Mouse (Mus musculus): ENCODE measurements around the gene Neo1.
A peak's percentile ranks its signal among the peaks of the same experiment; 100 is the strongest.
"Not testable (repeated sequence)": the region's sequence is repeated elsewhere in the genome, so short reads cannot be mapped to it uniquely, and the experiment has no call there.

Neo1 gene

DNA sequence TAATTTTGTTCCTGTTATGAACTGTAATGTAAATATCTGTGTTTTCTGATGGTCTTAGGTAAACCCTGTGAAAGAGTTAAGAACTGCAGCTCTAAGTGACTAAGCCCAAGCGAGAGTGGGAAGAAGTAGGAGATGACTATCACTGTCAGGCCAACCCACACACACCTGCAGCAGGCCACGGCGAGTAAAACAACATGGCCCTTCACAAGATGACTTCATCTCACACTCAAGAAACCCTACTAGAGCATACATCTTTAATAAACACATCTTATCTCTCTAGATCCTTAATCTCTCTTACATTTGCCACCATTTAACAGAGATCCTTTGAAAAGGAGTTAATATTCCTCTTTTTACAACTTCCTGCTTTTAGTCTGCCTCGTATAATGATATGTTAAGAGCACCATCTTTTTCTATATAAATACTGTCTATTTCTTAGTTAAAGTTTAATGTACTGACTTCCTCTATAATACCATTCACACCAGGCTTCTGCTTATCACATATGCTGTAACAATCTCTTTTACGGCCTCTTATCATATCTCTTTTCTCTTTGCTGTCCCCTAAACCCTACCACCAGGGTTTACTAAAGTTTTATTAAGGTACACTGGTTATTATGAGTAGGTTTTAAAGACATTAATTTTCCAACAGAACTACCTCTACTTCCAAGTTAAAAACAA, 46.8 kb downstream of the Neo1 start:
- DNase-seq, result no peak

DNA sequence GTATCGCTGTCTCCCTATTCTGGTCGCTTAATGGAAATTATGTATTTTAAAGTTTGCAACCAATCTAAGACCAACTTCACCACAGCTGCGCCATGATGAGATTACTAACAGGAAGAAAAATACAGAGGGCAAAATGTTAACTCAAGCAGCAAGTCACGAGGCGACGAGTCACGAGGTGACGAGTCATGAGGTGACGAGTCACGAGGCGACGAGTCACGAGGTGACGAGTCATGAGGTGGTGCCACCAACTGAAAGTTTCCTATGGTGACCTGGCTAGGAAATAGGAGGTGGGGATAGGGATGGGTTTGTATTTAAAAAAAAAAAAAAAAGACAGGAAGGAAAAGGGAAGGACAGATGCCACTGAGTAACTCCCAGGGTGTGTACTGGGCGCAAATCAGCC, 57.2 kb downstream of the Neo1 start:
- DNase-seq, result no peak

DNA sequence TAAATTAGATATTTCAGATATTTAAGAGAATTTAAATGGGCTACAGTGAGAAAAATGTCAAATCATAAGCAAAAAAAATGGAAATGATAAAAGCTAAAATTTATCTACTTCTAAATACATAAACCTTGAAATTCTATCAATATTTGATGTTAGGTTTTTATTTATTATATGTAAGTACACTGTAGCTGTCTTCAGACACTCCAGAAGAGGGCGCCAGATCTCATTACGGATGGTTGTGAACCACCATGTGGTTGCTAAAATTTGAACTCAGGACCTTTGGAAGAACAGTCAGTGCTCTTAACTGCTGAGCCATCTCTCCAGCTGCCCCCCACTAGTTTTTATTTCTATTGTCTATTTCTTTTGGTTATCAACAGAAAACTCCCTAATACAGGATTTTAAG, 65.1 kb downstream of the Neo1 start:
- DNase-seq, result peak; percentile 46

DNA sequence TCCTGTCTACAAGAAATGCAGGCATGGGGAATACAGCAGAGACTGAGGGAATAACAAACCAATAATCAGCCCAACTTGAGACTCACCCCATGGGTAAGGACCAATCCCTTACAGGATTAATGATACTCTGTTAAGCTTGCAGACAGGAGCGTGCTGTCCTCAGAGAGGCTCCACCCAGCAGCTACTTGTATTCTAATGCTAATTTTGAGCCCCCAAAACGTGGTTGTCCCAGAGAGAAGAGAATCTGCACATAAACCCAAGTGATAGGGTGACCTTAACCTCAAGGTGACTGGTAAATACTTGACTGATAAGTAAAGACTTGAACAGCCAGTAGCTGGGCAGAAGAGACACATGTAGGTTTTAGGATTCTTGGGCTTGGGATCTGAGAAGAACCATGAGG, 68.9 kb downstream of the Neo1 start:
- no peak for DNase-seq

DNA sequence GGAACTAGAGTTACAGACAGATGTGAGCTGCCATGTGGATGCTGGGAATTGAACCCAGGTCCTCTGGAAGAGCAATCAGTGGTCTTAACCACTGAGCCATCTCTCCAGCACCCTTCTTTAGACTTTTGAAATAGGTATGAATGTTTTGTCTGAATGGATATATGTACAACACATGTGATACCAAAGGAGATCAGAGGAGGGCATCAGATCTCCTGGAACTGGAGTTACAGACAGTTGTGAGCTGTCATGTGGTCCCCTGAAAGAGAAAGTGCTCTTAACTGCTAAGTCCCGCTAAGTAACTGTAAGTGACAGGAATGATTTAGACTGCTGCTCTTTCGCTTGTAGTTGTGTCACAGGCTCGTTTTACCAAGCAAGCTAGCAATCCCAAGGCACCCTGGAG, 80.7 kb downstream of the Neo1 start:
- DNase-seq, result no peak

DNA sequence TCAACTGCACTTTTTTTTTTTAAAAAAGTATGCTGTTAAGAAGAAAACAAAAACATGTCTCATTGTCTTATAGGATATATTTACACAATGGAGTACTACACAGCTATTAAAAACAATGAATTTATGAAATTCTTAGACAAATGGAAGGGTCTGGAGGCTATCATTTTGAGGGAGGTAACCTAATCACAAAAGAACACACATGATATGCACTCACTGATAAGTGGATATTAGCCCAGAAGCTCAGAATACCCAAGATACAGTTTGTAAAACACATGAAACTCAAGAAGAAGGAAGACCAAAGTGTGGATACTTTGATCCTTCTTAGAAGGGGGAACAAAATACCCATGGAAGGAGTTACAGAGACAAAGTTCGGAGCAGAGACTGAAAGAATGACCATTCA, 90.3 kb downstream of the Neo1 start:
- DNase-seq, result not testable (repeated sequence)

DNA sequence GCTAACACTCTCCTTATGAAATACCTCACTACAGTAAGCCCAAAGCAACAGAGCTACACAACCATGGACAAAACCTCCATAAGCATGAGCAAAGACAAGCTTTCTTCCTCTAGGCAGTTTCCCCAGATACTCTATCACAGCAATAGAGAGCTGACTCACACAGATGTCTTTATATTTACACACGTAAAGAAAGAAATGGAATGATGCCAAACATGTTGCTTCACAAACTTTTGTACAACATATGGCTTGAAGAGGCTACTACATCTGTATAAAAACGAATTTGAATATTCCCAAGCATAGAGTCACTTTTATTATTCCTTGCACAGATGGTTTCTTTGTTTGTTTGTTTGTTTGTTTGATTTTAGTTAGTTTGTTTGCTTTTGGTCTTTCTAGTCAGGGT, 101.5 kb downstream of the Neo1 start:
- no peak for DNase-seq

DNA sequence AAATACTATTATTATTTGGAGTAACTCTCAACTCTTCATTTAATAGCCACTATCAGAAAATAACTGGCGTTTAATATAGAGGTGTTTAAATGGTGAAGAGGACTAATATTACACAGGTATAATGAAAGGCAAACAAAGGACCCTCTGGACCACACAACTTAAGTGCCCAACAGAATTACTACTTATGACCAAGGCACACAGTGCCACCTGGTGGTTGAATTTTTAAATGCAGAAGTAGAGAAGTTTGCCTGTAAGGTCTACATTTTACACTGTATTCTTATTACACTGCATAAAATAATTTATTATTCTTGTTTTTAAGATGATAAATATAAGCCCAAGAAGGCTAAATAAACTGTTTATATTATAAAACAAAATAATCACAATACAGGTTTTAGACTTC, 108.1 kb downstream of the Neo1 start:
- no peak for DNase-seq

DNA sequence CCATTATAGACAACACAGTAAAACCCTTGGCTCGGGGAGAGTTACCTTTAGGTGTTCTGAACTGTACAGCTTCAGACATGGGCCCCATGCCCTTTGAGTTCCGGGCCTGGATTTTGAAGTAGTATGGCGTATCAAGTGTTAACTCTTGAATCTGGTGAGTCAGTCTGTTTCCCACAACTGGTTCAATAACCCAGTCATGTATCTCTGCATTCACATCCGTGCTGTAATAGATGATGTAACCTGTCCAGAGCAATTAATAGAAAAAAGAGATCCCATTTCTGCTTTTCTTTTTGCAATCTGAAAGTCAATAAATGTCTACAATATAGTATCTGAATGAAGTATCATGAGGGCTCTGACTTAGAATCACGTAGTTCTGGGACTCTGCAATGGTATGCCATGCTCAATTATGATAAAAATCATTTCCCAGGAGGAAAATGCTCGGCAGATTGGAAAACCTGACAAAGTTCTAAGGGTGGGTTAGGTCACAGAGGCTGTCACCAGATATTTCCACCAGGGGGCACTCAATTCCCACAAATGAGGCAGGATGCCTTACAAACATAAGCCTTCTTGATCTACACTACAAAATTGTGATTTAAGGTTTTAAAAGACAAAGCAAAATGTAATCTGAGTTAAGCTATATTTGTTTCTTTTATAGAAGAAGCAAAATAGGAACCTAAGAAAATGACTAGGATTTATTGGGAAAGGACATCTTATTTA, 133.2 kb downstream of the Neo1 start:
- no peak for DNase-seq

DNA sequence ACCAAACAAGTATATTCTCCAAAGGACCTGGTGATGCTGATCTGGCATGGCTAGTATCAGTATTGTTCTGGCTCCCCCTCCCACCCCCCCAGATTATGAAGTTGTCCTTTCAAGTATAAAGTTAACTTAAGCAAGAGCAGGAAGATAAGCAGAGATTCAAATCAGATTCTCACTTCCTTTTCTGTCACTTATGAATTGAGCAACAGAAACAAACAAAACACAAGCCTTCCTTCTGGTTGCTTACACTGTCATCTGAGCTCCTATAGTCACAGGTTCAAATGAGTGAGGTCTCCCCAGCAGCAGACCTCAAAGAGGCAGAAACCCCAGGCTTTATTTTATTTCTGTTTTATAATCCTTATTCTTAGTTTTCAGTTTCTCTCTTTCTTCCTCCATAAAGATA, 136.6 kb downstream of the Neo1 start:
- no peak for DNase-seq

DNA sequence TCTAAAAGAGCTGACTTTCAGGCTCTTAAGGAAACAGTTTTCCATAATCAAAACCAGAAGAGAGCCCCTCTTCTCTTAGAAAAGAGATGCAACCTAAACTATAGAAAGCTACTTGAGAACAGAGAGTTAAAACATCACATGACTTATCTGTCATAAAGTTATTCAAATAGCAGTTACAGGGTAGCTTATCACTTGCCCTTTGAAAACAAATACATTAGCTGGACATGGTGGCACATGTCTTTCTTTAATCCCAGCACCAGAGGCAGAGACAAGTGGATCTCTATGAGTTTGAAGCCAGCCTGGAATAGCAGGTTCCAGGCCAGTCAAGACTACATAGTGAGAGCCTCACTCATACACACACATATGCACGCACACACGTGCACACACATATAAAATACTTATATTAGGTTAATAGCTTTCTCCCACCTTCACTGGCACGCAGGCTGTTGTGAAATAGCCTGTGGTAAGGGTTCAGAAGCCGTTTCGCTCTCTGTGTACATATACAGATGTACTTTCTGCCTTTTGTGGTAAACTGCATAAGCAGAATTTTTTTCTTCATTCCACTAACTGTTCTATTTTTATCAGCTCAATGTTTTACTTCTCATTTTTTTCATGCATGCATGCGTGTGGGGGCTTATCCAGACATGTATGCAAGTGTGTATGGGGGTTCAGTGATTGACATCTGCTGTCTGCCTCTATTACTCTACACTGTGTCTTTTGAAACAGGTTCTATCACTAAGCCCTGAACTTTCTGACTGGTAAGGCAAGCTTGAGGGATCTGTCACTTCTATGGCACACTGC, 144.2 kb downstream of the Neo1 start:
- DNase-seq, result peak; percentile 54

DNA sequence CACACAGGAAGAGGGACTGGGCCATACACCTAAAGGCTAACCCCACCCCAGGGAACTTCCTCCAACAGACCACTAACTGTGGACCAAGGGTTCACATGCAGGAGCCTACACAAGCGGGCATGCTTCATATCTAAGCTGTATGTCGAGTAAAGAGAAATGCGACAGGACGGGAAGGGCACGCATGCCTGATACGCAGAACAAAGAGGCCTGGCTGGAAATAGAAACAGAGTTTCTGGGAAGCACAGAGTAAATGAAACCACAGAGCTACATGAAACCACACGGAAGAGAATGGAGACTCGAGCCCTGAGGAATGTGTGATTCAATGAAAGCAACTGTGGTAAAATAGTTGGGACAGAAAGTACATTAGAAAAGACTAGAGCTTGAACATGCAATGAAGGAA, 145.3 kb downstream of the Neo1 start:
- DNase-seq, result peak; percentile 88

DNA sequence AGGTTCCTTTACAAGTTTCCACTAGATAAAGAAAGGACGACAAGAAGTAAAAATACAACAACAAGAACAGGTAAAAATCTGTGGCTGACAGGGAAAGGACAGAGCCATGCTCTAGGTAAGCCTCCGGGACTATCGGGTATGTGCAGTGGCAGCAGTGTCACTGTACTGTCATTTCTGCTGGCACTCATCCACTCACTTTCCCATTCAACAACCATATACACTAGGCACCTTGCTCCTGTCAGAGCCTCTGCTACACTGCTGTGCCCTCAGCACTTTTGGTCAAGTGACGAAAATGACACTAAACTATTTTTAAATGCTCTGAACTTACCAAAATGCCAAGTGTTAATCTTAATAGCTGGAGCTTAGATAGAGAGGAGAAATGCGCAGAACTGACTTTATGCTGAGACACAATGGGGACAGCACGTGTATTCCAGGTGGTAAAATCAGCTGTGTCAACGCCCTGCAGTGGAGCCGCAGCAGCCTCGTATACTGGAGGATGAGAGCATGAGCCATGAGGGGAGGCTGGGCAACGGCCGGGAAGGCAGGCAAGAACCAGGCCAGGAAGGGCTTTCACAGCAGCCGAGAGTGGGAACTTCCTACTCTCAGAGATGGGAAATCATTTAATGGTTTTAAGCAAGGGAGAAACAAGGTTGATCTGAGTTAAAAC, 146.3 kb downstream of the Neo1 start:
- peak; percentile 82 for DNase-seq

DNA sequence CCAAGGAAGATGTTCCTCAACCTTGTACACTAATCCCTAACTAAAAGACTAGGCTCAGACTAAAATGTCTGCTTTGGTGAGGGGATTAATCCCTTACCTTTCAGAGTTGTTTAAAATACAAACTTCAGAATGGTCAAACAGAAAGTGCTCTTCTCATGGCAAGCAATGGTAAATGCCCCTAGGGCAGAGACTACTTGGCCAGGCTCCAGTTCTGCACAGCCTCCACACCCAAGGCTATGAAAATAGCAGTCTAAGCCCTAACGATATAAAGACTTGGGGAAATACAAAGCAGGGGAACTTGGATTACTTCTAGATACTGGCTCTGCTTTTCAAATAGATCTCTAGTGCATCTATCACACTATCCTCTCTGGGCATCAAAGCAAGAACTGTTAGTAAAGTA, 153.6 kb downstream of the Neo1 start:
- DNase-seq, result peak; percentile 54

DNA sequence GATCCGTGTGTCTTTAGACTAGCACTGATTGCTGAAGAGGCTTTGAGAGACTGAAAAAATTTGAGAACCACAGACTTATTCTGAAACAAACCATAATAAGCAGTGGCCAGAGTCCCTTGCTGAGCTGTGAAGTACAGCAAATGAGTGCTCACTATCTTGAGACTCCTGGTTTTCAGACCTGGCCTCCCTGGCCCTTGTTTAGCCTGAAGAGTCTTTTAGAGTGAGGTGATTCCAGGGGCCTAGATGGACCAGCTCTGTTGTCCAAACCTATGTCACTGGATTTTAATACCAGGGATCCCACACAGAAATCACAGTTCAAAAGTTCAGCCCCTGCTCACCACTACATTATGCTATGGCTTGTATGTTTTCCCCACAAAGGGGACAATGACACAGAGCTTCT, 156.4 kb downstream of the Neo1 start:
- DNase-seq, result peak; percentile 57

DNA sequence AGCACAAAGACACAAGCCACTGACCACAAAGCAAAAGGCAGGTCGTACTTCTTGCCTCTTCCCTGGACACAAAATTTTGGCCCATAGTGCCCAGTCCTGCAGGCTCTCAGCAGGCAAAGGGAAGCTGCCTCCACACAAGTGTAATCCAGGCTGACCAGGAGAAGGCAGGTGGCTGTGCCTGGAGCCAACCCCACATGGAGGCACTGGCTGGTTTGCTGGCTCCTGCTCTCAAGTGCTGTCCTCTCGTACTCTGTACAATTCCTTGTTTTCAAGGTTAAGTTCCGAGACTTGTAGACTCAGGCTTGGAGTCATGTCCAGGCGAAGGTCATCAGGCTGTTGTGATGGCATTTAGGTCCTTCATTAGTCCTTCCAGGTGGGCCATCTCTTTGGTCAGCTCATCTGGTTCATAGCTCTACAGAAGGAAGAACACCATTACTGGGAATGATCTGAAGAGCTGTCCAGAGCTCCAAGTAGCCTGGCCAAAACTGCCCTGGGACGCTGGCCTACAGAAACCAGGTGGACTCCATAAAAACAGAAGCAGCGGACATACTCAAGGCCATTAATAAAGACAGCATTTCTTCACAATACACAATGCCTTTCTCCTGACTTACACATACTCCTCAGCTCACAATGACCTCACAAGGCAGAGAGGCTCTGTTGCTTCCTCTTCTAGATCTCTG, 159.2 kb downstream of the Neo1 start:
- peak; percentile 81 for DNase-seq

DNA sequence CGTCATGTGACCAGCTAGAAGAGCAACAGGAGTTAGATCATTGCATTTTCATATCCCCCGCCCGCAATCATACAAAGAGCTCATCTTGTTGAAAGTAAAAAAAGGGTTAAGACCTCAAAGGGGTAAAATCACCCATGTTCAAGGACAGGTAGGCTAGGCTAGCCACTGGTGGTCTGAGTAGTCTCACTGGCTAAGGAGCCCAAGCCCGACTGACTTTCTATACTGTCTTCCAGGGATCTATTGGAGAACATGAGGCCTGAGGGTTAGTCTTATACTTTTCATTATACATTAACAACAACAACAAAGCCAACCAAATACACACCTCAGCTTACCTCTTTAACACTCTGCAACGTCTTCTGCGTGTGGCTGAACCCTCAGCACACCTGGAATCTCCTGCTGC, 160.8 kb downstream of the Neo1 start:
- peak; percentile 61 for DNase-seq

DNA sequence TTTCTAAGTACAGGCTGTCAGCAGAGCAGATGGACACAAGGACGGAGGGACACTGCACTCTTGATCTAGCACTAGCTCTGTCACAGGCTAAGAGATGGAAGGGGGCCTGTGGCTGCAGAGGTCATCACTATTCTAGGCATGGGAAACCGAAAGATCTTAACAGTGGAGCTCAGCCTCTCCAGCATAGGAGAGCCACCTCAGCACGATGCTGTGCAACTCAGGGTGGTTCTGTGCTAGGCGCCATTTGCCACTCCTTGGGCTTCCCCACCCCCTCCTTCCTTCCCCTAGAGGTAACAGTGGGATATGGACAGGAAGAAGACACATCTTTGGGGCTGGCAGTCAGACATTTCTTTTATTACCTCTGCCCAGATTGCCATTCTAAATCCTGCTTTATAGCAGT, 161.9 kb downstream of the Neo1 start:
- DNase-seq, result no peak

DNA sequence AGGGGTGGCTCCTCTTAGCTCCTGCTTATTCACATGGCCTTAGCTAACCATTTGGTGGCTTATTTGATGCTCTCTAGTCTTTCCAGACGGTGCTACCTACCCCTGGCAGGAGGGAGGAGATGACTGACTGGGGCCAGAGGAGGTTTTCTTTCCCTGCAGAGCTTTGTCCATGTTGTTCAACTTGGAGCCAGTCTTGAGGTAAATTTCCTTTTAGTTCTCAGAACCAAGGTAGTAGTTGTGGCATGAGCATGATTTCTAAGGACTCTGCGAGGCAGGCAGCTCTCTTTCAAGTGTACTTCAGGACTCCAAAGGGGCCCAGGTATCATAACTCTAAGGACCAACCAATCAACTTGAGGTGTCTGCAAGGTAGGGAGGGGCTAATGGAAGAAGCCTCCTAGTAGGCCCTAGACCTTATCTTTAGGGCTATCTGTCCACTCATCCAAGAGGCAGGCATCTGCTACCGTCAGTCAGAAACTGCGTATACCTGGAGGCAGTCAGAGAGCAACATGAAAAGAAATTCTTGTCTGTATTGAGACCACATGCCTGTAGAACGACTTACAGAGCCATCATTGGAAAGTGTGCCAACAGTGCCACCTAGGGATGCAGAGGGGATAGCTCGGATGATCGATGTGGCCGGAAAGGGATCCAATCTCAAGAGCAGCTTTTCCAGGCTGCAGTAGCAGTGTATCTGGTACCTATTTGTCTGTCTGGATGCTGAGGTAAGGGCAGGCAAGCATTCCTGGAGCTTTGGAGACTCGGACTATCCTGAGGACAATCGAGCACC, 162.5 kb downstream of the Neo1 start:
- DNase-seq, result peak; percentile 91

DNA sequence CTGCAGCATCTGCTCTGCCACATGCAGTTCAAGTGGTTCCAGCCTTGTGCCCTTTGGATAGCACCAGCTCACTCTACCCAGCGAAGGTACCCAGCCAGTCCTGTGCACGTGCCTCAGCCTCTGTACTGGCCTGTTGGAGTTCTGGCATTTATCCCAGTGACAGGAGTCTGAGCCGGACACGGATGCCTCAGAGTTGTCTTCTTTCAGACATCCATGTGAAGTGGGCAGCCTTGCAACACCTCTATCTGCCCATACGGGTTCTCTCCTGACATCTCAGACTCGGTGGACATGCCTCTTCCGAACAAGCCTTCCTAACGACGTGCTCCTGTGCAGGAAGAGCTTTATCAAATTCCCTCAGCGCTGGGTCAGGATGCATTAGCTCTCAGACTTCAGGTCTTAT, 165.1 kb downstream of the Neo1 start:
- DNase-seq, result peak; percentile 52

DNA sequence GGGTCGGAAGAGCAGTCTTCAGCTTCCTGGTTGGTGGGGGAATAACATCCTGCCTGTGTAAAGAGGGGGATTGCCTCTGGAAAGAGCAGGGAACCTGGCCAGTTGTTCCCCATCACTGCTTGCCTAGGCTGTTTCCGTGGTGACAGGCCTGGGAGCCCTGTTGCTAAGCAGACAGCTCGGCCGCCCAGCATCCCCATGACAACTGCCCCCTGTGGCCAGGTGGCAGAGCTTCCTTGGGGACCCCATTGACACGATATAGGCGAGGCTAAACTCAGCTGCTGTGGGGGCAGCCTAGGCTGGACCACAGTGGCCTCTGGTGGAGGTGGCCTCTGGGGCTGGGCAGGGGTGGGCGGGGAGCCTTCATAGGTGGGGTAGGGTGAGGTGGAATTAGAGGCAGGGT, 172.4 kb downstream of the Neo1 start:
- DNase-seq, result no peak

DNA sequence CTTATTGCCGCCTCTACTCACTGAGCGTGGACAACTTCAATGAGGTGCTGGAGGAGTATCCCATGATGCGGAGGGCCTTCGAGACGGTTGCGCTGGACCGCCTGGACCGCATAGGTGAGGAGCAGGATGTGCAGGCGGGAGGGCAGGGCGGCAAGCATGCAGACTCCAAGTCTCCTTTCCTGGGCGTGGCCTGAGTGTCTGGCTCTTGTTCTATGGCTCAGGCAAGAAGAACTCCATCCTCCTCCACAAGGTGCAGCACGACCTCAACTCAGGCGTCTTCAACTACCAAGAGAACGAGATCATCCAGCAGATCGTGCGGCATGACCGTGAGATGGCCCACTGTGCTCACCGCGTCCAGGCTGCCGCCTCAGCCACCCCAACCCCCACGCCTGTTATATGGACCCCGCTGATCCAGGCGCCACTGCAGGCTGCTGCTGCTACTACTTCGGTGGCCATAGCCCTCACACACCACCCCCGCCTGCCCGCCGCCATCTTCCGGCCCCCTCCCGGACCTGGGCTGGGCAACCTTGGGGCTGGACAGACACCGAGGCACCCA, 177.1 kb downstream of the Neo1 start:
- no peak for DNase-seq
